Mouse (Mus musculus) heart, embryonic 10.5 days (tissue): ENCODE results near the gene Rspry1. TPM values are rescaled to one million over a fixed set of nuclear protein-coding genes. Genes with fewer than 3 reads are reported as not detected.

Source experiments
- DNase-seq: peaks from one replicate; pipeline ENCODE4 v3.0.0-alpha.2; 2017; ENCODE audit warnings: low spot score
- H3K27ac ChIP-seq: fragments of 300-500 bp; sonication (generic); 2 replicates; pipeline ENCODE4 v1.5.1; 2016; ENCODE audit warnings: mild to moderate bottlenecking
- H3K27me3 ChIP-seq: fragments of 300-500 bp; sonication (generic); 2 replicates; pipeline ENCODE4 v1.6.1; 2016; ENCODE audit warnings: mild to moderate bottlenecking; ENCODE audit not compliant: poor library complexity, insufficient read depth, severe bottlenecking
- H3K36me3 ChIP-seq: fragments of 300-500 bp; sonication (generic); 2 replicates; pipeline ENCODE4 v1.6.1; 2016; ENCODE audit warnings: mild to moderate bottlenecking, moderate library complexity
- H3K4me1 ChIP-seq: fragments of 300-500 bp; sonication (generic); 2 replicates; pipeline ENCODE4 v1.6.1; 2016; ENCODE audit warnings: mild to moderate bottlenecking
- H3K4me3 ChIP-seq: fragments of 300-500 bp; sonication (generic); 2 replicates; pipeline ENCODE4 v1.5.1; 2016; ENCODE audit warnings: mild to moderate bottlenecking, moderate library complexity
- H3K9me3 ChIP-seq: fragments of 300-500 bp; sonication (generic); 2 replicates; pipeline ENCODE4 v1.6.1; 2016; ENCODE audit warnings: mild to moderate bottlenecking, moderate library complexity
- WGBS: fragments of 180-500 bp; shearing (Covaris S2); methylation state at CpG from one replicate; pipeline ENCODE4 v1.1.7; 2016; 5-methylcytosine and 5-hydroxymethylcytosine counted together
- polyA plus RNA-seq: library from polyadenylated mRNA; unstranded; fragments of >200 nt; fragmentation: Nextera tagmentation; extraction: Ambion mirVana; gene quantifications from 2 replicates; pipeline ENCODE4 v1.2.1, GENCODE M21; 2016

Rspry1 gene
- polyA plus RNA-seq, 1 experiment from 2014 or later: 34.2 TPM

DNA sequence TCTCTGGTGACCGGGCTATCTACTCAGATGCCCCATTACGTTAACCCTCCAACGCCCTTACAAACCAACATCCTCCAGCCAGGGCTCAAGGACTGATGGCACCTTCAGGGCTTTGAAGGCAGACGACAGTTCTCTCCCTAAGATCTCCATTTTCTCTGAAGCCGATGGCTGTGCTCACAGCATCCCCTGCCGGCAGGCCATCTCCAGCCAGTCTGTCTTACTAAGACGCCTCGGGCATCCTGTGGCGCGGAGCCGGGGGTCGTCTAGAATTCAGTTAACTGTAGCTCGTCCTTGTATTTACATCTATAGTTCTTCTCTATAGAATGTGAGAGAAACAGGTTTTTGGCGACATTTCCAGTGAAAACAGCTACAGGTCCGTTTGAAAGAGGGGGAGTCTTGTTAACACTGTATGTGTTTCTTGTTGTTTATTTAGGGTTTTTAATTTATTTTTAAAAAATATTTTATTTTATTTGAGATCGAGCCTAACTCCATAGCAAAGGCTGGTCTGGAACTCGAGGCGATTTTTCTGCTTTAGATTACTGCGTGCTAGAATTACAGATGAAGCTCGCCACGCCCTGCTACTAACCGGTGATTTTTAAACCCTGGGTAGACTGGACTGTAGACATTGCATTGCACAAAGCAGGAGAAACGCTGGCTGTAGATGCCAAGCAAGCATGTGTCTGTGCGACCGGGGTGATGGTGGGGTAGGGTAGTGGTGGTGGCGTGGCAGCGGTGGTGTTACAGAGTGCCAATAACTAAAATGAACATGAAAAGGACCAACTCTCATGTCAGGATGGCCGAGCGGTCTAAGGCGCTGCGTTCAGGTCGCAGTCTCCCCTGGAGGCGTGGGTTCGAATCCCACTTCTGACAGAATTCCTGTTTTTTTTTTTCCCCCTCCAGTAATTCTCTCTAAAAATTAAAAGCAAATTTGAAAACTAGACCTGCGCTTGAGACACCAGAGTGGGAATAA is 101.4 kb downstream of the Rspry1 start:
- Histone ChIP-seq H3K4me3 (peak overlapping the region; percentile 65), H3K27ac (peak overlapping the region; percentile 8; the same call in 1 of the 2 replicates), H3K9me3 (no peaks in the 10 kb centered on the region), H3K4me1 (peaks cover 23% of the 10 kb centered on the region), H3K36me3 (no peaks in the 10 kb centered on the region), H3K27me3 (peaks cover 10% of the 10 kb centered on the region)
- peak; percentile 94 for DNase-seq
- WGBS: 1% methylated on average over 35 of the region's 35 CpGs

GRCm38 (mm10) chr8:94703972-94704668 is 102.4 kb downstream of the Rspry1 start:
- H3K27ac ChIP-seq: peak overlapping the region; percentile 13; the same call in 1 of the 2 replicates
- H3K36me3 ChIP-seq: no peaks in the 10 kb centered on the region
- no peaks in the 10 kb centered on the region for H3K9me3 ChIP-seq
- 0 out of 2 replicates have a peak, but pooled peaks cover 3% of the 10 kb centered on the region for H3K27me3 ChIP-seq
- peaks cover 23% of the 10 kb centered on the region for H3K4me1 ChIP-seq
- peak overlapping the region; percentile 65 for H3K4me3 ChIP-seq
- DNase-seq: peak; percentile 98
- WGBS: under 1% methylated on average over 35 of the region's 35 CpGs

DNA sequence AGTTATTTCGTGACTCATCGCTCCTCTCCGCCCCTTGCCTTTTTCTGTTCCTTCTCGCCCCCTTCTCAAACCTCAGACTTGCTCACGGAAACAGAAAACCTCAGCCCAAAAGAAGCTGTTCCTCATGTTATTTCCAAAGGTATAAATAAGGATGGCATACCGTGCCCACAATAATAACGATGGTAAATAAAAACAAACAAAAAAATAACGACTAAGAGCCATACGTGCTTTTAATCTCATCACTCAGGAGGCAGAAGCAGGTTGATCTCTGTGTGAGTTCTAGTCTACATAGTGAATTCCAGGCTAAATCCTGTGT is 102.9 kb downstream of the Rspry1 start:
- no peak for DNase-seq
- no peaks in the 10 kb centered on the region for H3K27me3 ChIP-seq
- H3K9me3 ChIP-seq: no peaks in the 10 kb centered on the region
- peaks cover 23% of the 10 kb centered on the region for H3K4me1 ChIP-seq
- H3K36me3 ChIP-seq: no peaks in the 10 kb centered on the region
- peak overlapping the region; percentile 65 for H3K4me3 ChIP-seq
- 23% methylated on average over 9 of the region's 9 CpGs for WGBS
- H3K27ac ChIP-seq: peak overlapping the region; percentile 13; the same call in 1 of the 2 replicates

- Histone ChIP-seq H3K27me3 (no peaks in the 10 kb centered on the region), H3K4me3 (no peak overlapping the region), H3K27ac (peak overlapping the region; percentile 42; the same call in 1 of the 2 replicates), H3K4me1 (peaks cover 28% of the 10 kb centered on the region), H3K9me3 (no peaks in the 10 kb centered on the region), H3K36me3 (no peaks in the 10 kb centered on the region)
- WGBS: 68% methylated on average over 10 of the region's 10 CpGs
- peak; percentile 71 for DNase-seq
These were observed 104.0 kb downstream of the Rspry1 start for GRCm38 (mm10) chr8:94705581-94706245.

DNA sequence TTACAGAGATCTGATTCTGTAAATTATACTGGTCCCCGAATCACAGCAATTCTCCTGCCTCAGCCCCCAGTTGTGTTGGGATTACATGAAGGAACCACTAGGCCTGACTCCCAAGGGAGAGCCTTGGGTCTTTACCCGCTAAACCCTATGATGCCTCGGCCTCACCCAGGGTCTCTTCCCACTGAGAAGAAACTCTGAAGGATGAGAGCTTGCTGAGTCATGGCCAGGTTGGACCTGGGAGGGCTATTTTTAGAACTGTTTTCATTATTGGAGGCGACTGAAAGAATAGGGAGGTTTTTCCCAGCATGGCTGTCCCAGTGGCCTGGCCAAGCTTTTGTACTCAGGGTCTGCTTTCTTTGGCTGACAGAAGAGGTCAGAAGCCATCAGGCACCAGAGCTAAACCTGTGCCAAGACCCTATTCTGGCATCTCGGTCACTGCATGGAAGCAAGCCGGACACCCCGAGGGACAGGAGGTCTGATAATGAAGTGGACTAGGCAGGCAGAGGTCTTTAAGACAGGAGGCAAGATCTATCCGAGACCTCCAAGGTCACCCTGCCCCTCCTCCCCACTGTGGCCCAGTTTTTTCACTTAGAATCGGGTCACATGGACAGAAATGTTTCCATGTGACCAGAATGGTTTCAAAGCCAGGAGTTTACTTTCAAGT is 105.1 kb downstream of the Rspry1 start:
- WGBS: 64% methylated on average over 9 of the region's 9 CpGs
- no peaks in the 10 kb centered on the region for H3K9me3 ChIP-seq
- no peaks in the 10 kb centered on the region for H3K36me3 ChIP-seq
- H3K4me3 ChIP-seq: no peak overlapping the region
- DNase-seq: no peak
- no peaks in the 10 kb centered on the region for H3K27me3 ChIP-seq
- peaks cover 32% of the 10 kb centered on the region for H3K4me1 ChIP-seq
- H3K27ac ChIP-seq: 0 out of 2 replicates have a peak overlapping the region, but pooled peaks have one; percentile 22

Other genes with a start within 250 kb of the Rspry1 start
- 75.5 and 90.8 TPM in 2 replicates for gene Herpud1, start 215.5 kb upstream of the Rspry1 start, polyA plus RNA-seq
- not detected in 2 replicates for gene Nlrc5, start 167.6 kb upstream of the Rspry1 start, polyA plus RNA-seq
- gene Cpne2, start 68.9 kb upstream of the Rspry1 start, polyA plus RNA-seq: 5.6 and 6.8 TPM in 2 replicates
- 43.8 and 53.7 TPM in 2 replicates for gene Fam192a, start 60 bp downstream of the Rspry1 start, polyA plus RNA-seq
- gene Arl2bp, start 64.7 kb downstream of the Rspry1 start, polyA plus RNA-seq: 131 and 141 TPM in 2 replicates
- 0.20 and 1.1 TPM in 2 replicates for gene Pllp, start 94.3 kb downstream of the Rspry1 start, polyA plus RNA-seq
- not detected in 2 replicates for gene Ccl22, start 143.7 kb downstream of the Rspry1 start, polyA plus RNA-seq
- gene Cx3cl1, start 170.1 kb downstream of the Rspry1 start, polyA plus RNA-seq: 6.2 and 11.0 TPM in 2 replicates
- 0.57 and 0.63 TPM in 2 replicates for gene Ccl17, start 208.5 kb downstream of the Rspry1 start, polyA plus RNA-seq
- 97.9 and 129 TPM in 2 replicates for gene Coq9, start 236.4 kb downstream of the Rspry1 start, polyA plus RNA-seq
- gene Ciapin1, start 236.4 kb downstream of the Rspry1 start, polyA plus RNA-seq: 148 and 158 TPM in 2 replicates